Mouse (Mus musculus) neural tube, embryonic 11.5 days (tissue): ENCODE results near the gene Bmp8b. TPM values are rescaled to one million over a fixed set of nuclear protein-coding genes. Genes with fewer than 3 reads are reported as not detected.
"Not testable (repeated sequence)": the region's sequence is repeated elsewhere in the genome, so short reads cannot be mapped to it uniquely, and the experiment has no call there.

Source experiments
- ATAC-seq: fragments of 200-750 bp; cut with Nextera tagmentation; 2 replicates; pipeline ENCODE4 v1.8.0; 2017; ENCODE audit warnings: moderate number of reproducible peaks, mild to moderate bottlenecking, moderate TSS enrichment, moderate library complexity; ENCODE audit not compliant: insufficient read depth, low FRiP score, low TSS enrichment
- DNase-seq: peaks from one replicate; pipeline ENCODE4 v3.0.0-alpha.2; 2015; ENCODE audit warnings: low spot score
- H3K27ac ChIP-seq: fragments of 300-500 bp; sonication (generic); 2 replicates; pipeline ENCODE4 v1.5.1; 2014; ENCODE audit warnings: low read depth, mild to moderate bottlenecking, low read length
- H3K27me3 ChIP-seq: fragments of 300-500 bp; sonication (generic); 2 replicates; pipeline ENCODE4 v1.6.1; 2014; ENCODE audit warnings: mild to moderate bottlenecking, low read length, mixed read lengths; ENCODE audit not compliant: control insufficient read depth, insufficient read depth
- H3K36me3 ChIP-seq: fragments of 300-500 bp; sonication (generic); 2 replicates; pipeline ENCODE4 v1.6.1; 2014; ENCODE audit warnings: mild to moderate bottlenecking, low read length, moderate library complexity, mixed read lengths; ENCODE audit not compliant: control insufficient read depth, insufficient read depth
- H3K4me1 ChIP-seq: fragments of 300-500 bp; sonication (generic); 2 replicates; pipeline ENCODE4 v1.6.1; 2014; ENCODE audit warnings: low read length, mixed read lengths; ENCODE audit not compliant: control insufficient read depth, insufficient read depth
- H3K4me2 ChIP-seq: fragments of 300-500 bp; sonication (generic); 2 replicates; pipeline ENCODE4 v1.6.1; 2014; ENCODE audit warnings: low read depth, mild to moderate bottlenecking, moderate library complexity
- H3K4me3 ChIP-seq: fragments of 300-500 bp; sonication (generic); 2 replicates; pipeline ENCODE4 v1.5.1; 2014; ENCODE audit warnings: low read depth, low read length
- H3K9ac ChIP-seq: fragments of 300-500 bp; sonication (generic); 2 replicates; pipeline ENCODE4 v1.6.1; 2014; ENCODE audit warnings: mild to moderate bottlenecking, low read length
- H3K9me3 ChIP-seq: fragments of 300-500 bp; sonication (generic); 2 replicates; pipeline ENCODE4 v1.6.1; 2016; ENCODE audit warnings: low read length; ENCODE audit not compliant: control insufficient read depth
- WGBS: fragments of 180-500 bp; shearing (Covaris S2); extraction: QIAGEN DNeasy Blood & Tissue Kit; methylation state at CpG from one replicate; pipeline ENCODE4 v1.1.7; 2014; 5-methylcytosine and 5-hydroxymethylcytosine counted together
- polyA plus RNA-seq: library from polyadenylated mRNA; unstranded; fragments of >200 nt; fragmentation: Nextera tagmentation; extraction: Ambion mirVana; gene quantifications from 2 replicates; pipeline ENCODE4 v1.2.1, GENCODE M21; 2014

The Bmp8b gene
- polyA plus RNA-seq, 1 experiment from 2014 or later, result 0.28 TPM

- ATAC-seq (no peak), DNase-seq (no peak)
- no peak overlapping the region for H3K4me2 ChIP-seq
- no peak overlapping the region for H3K4me3 ChIP-seq
- H3K36me3 ChIP-seq, result no peaks in the 10 kb centered on the region
- H3K9ac ChIP-seq, result no peak overlapping the region
- 34% methylated on average over 4 of the region's 4 CpGs for WGBS
- no peak overlapping the region for H3K27ac ChIP-seq
- H3K9me3 ChIP-seq, result no peaks in the 10 kb centered on the region
- H3K27me3 ChIP-seq, result no peaks in the 10 kb centered on the region
- no peaks in the 10 kb centered on the region for H3K4me1 ChIP-seq
These were observed 50.0 kb downstream of the Bmp8b start for GRCm38 (mm10) chr4:123155004-123155403.

- Histone ChIP-seq H3K27me3 (no peaks in the 10 kb centered on the region), H3K27ac (no peak overlapping the region), H3K4me1 (no peaks in the 10 kb centered on the region), H3K4me3 (no peak overlapping the region), H3K36me3 (no peaks in the 10 kb centered on the region), H3K9ac (no peak overlapping the region), H3K4me2 (no peak overlapping the region), H3K9me3 (no peaks in the 10 kb centered on the region)
- ATAC-seq (no peak), DNase-seq (no peak)
- 65% methylated on average over 2 of the region's 2 CpGs for WGBS
These were observed 50.5 kb downstream of the Bmp8b start for GRCm38 (mm10) chr4:123155427-123155826.

- Histone ChIP-seq H3K4me3 (no peak overlapping the region), H3K4me1 (no peaks in the 10 kb centered on the region), H3K27ac (no peak overlapping the region), H3K9ac (no peak overlapping the region), H3K9me3 (no peaks in the 10 kb centered on the region), H3K36me3 (no peaks in the 10 kb centered on the region), H3K27me3 (no peaks in the 10 kb centered on the region), H3K4me2 (no peak overlapping the region)
- DNase-seq (no peak), ATAC-seq (no peak)
These were observed 50.9 kb downstream of the Bmp8b start for GRCm38 (mm10) chr4:123155840-123156239.

GRCm38 (mm10) chr4:123160571-123160970, 55.6 kb downstream of the Bmp8b start:
- Histone ChIP-seq H3K4me1 (no peaks in the 10 kb centered on the region), H3K4me3 (no peak overlapping the region), H3K36me3 (no peaks in the 10 kb centered on the region), H3K9ac (no peak overlapping the region), H3K27me3 (no peaks in the 10 kb centered on the region), H3K4me2 (no peak overlapping the region), H3K9me3 (no peaks in the 10 kb centered on the region), H3K27ac (no peak overlapping the region)
- no peak for DNase-seq
- ATAC-seq, result no peak
- 81% methylated on average over 6 of the region's 6 CpGs for WGBS

GRCm38 (mm10) chr4:123161251-123161650, 56.3 kb downstream of the Bmp8b start:
- not testable (repeated sequence) for H3K9ac ChIP-seq, H3K36me3 ChIP-seq, DNase-seq, H3K4me2 ChIP-seq, H3K4me1 ChIP-seq, H3K27me3 ChIP-seq, ATAC-seq, H3K4me3 ChIP-seq, H3K27ac ChIP-seq, H3K9me3 ChIP-seq
- 69% methylated on average over 3 of the region's 3 CpGs for WGBS

GRCm38 (mm10) chr4:123162305-123162917, 57.4 kb downstream of the Bmp8b start:
- H3K36me3 ChIP-seq, result no peaks in the 10 kb centered on the region; the same call in 1 of the 2 replicates
- WGBS, result 17% methylated on average over 15 of the region's 15 CpGs
- H3K4me2 ChIP-seq, result no peak overlapping the region
- DNase-seq (no peak), ATAC-seq (no peak)
- H3K27ac ChIP-seq, result no peak overlapping the region
- H3K4me1 ChIP-seq, result no peaks in the 10 kb centered on the region
- H3K9me3 ChIP-seq, result no peaks in the 10 kb centered on the region
- no peak overlapping the region for H3K4me3 ChIP-seq
- no peak overlapping the region for H3K9ac ChIP-seq
- no peaks in the 10 kb centered on the region for H3K27me3 ChIP-seq

GRCm38 (mm10) chr4:123164157-123164556, 59.2 kb downstream of the Bmp8b start:
- Histone ChIP-seq H3K9me3 (no peaks in the 10 kb centered on the region), H3K27me3 (no peaks in the 10 kb centered on the region), H3K4me1 (no peaks in the 10 kb centered on the region), H3K36me3 (no peaks in the 10 kb centered on the region; the same call in 1 of the 2 replicates), H3K4me2 (no peak overlapping the region), H3K27ac (no peak overlapping the region), H3K9ac (no peak overlapping the region), H3K4me3 (no peak overlapping the region)
- WGBS, result 74% methylated on average over 15 of the region's 15 CpGs
- DNase-seq (no peak), ATAC-seq (no peak)

- no peak overlapping the region for H3K4me3 ChIP-seq
- H3K9ac ChIP-seq, result no peak overlapping the region
- no peaks in the 10 kb centered on the region for H3K4me1 ChIP-seq
- ATAC-seq (no peak), DNase-seq (no peak)
- H3K9me3 ChIP-seq, result no peaks in the 10 kb centered on the region
- H3K27me3 ChIP-seq, result no peaks in the 10 kb centered on the region
- no peak overlapping the region for H3K27ac ChIP-seq
- H3K36me3 ChIP-seq, result no peaks in the 10 kb centered on the region
- no peak overlapping the region for H3K4me2 ChIP-seq
These were observed 66.8 kb downstream of the Bmp8b start for GRCm38 (mm10) chr4:123171811-123172210.
